Mouse (Mus musculus) stomach, embryonic 15.5 days (tissue): ENCODE data around the gene Apobec3. TPM values are rescaled to one million over a fixed set of nuclear protein-coding genes. Genes with fewer than 3 reads are reported as not detected.
A peak's percentile ranks its signal among the peaks of the same experiment; 100 is the strongest.

Experiments
- ATAC-seq: fragments of 200-750 bp; cut with Nextera tagmentation; 2 replicates; pipeline ENCODE4 v1.8.0; 2017; ENCODE audit warnings: low read depth, moderate number of reproducible peaks, moderate TSS enrichment; ENCODE audit not compliant: insufficient read depth, low FRiP score
- H3K27ac ChIP-seq: fragments of 300-500 bp; sonication (generic); 2 replicates; pipeline ENCODE4 v1.5.1; 2015; ENCODE audit warnings: mild to moderate bottlenecking, inconsistent platforms
- H3K27me3 ChIP-seq: fragments of 300-500 bp; sonication (generic); replicated peaks from 2 replicates; pipeline ENCODE4 v1.6.1; 2015; ENCODE audit warnings: inconsistent platforms
- H3K36me3 ChIP-seq: fragments of 300-500 bp; sonication (generic); 2 replicates; pipeline ENCODE4 v1.6.1; 2015; ENCODE audit warnings: inconsistent platforms
- H3K4me1 ChIP-seq: fragments of 300-500 bp; sonication (generic); 2 replicates; pipeline ENCODE4 v1.6.1; 2015; ENCODE audit warnings: inconsistent platforms
- H3K4me2 ChIP-seq: fragments of 300-500 bp; sonication (generic); 2 replicates; pipeline ENCODE4 v1.6.1; 2015; ENCODE audit warnings: mild to moderate bottlenecking, inconsistent platforms
- H3K4me3 ChIP-seq: fragments of 300-500 bp; sonication (generic); replicated peaks from 2 replicates; pipeline ENCODE4 v1.5.1; 2015; ENCODE audit warnings: inconsistent platforms
- H3K9ac ChIP-seq: fragments of 300-500 bp; sonication (generic); 2 replicates; pipeline ENCODE4 v1.6.1; 2015; ENCODE audit warnings: inconsistent platforms
- H3K9me3 ChIP-seq: fragments of 300-500 bp; sonication (generic); 2 replicates; pipeline ENCODE4 v1.6.1; 2016; ENCODE audit warnings: inconsistent platforms
- WGBS: fragments of 180-500 bp; shearing (Covaris S2); methylation state at CpG from one replicate; pipeline ENCODE4 v1.1.7; 2015; 5-methylcytosine and 5-hydroxymethylcytosine counted together
- polyA plus RNA-seq: library from polyadenylated mRNA; unstranded; fragments of >200 nt; fragmentation: Nextera tagmentation; extraction: Ambion mirVana; gene quantifications from 2 replicates; pipeline ENCODE4 v1.2.1, GENCODE M21; 2015

The Apobec3 gene
- polyA plus RNA-seq, 1 experiment from 2014 or later: 22.4 TPM

GRCm38 (mm10) chr15:79956559-79956958, 65.1 kb downstream of the Apobec3 start:
- no peak for ATAC-seq
- no peak overlapping the region for H3K4me3 ChIP-seq
- H3K27me3 ChIP-seq: no peaks in the 10 kb centered on the region
- H3K9ac ChIP-seq: no peak overlapping the region
- no peaks in the 10 kb centered on the region for H3K36me3 ChIP-seq
- H3K4me2 ChIP-seq: no peak overlapping the region
- no peaks in the 10 kb centered on the region for H3K9me3 ChIP-seq
- H3K4me1 ChIP-seq: peaks cover 13% of the 10 kb centered on the region; the same call in 1 of the 2 replicates
- no peak overlapping the region for H3K27ac ChIP-seq
- 65% methylated on average over 8 of the region's 8 CpGs for WGBS

DNA sequence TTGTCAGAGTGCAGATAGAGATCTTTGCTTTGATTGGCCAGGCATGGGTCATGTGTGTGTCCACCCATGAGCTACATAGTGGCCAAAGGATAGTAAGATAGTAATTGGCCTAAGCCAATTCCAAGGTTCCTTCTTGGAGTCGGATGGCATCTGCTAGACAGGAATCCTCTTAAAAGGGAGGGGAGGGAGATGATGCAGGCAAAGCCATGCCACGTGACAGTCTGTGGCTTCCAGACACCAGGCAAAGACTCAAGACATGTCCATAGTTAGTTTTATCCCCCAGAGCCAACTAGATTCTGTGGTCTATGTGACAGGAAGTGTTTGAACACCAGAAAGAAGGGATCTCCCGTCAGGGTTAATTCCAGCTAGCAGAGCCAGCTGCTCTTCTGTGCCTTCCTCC, 67.0 kb downstream of the Apobec3 start:
- Histone ChIP-seq H3K4me3 (no peak overlapping the region), H3K4me2 (no peak overlapping the region), H3K9ac (no peak overlapping the region), H3K9me3 (no peaks in the 10 kb centered on the region), H3K4me1 (no peaks in the 10 kb centered on the region), H3K27me3 (no peaks in the 10 kb centered on the region), H3K36me3 (no peaks in the 10 kb centered on the region), H3K27ac (no peak overlapping the region)
- no peak for ATAC-seq
- WGBS: 50% methylated on average over 3 of the region's 3 CpGs

DNA sequence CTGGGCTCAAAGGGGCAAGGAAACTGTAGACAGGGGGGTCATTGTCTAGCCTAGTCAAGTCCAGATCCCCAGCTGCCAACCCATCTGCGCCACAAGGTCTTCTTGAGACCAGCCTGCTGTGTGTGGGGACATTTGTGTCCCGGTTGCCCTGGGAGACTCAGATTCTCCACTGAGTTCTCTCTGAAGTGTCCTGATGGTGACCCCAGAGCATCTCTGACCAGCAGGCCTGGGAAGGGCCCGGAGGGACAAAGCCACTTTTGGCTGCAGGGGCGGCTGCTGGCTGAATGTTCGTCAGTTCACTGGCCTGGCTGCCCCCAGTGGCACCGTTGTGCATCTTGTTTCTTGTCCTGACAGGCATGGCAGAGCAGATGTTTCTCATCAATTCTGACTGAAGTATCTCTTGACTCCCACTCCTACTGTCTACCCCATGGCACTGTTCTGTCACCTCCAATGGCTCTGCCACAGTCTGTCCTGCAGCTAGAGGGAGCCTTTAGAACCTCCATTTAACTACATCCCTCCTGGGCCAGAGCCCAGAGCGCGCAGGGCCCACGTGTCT, 70.0 kb downstream of the Apobec3 start:
- no peak overlapping the region for H3K4me2 ChIP-seq
- no peaks in the 10 kb centered on the region for H3K27me3 ChIP-seq
- peak; percentile 44; the same call in 1 of the 2 replicates for ATAC-seq
- 58% methylated on average over 9 of the region's 9 CpGs for WGBS
- no peaks in the 10 kb centered on the region for H3K4me1 ChIP-seq
- H3K36me3 ChIP-seq: no peaks in the 10 kb centered on the region
- no peak overlapping the region for H3K27ac ChIP-seq
- H3K9ac ChIP-seq: no peak overlapping the region
- H3K4me3 ChIP-seq: no peak overlapping the region
- H3K9me3 ChIP-seq: no peaks in the 10 kb centered on the region

DNA sequence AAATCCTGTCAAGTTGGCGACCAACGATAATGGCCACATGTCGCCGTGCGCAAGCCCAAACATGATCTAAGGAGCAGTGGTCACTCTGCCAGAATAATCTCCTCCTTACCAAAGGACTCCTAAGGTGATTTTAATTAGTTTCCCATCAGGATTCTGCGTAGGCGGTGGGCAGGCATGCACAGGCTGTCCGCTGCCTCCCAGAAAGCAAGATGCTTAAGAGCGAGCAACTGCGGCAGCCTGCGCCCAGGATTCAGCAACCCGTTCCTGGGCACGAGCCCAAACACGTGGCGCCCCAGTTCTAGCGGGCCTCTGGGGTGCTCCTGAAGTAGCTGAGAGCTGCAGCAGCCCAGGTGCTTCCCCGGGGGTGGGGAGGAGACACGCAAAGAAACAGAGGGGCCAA, 71.2 kb downstream of the Apobec3 start:
- H3K27ac ChIP-seq: no peak overlapping the region
- no peak for ATAC-seq
- no peaks in the 10 kb centered on the region for H3K36me3 ChIP-seq
- H3K9me3 ChIP-seq: no peaks in the 10 kb centered on the region
- no peak overlapping the region for H3K9ac ChIP-seq
- no peak overlapping the region for H3K4me3 ChIP-seq
- WGBS: 85% methylated on average over 18 of the region's 18 CpGs
- H3K27me3 ChIP-seq: no peaks in the 10 kb centered on the region
- H3K4me2 ChIP-seq: no peak overlapping the region
- no peaks in the 10 kb centered on the region for H3K4me1 ChIP-seq

DNA sequence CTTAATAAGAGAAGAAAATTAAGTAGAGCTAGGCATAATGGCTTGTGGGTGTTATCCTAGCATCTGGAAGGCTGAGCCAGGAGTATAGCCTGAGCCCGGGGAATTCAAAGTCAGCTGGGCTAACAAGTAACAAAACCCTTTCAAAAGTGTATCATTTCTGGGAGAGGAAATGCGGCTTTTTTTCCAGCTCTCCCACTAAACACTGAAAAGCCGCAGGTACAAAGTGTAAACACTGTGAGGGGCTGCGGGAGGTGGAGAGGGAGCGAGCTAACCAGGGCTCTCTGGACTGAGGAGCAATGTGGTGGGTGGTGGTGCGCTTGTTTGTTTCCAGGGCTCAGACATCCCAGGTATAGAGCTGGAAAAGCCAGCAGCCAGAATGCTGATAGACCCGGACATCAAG, 72.9 kb downstream of the Apobec3 start:
- no peaks in the 10 kb centered on the region for H3K36me3 ChIP-seq
- WGBS: 58% methylated on average over 7 of the region's 7 CpGs
- H3K4me1 ChIP-seq: no peaks in the 10 kb centered on the region
- no peak overlapping the region for H3K27ac ChIP-seq
- H3K4me3 ChIP-seq: no peak overlapping the region
- no peak for ATAC-seq
- H3K9ac ChIP-seq: no peak overlapping the region
- H3K9me3 ChIP-seq: no peaks in the 10 kb centered on the region
- H3K4me2 ChIP-seq: no peak overlapping the region
- no peaks in the 10 kb centered on the region for H3K27me3 ChIP-seq

Other genes with a start within 250 kb of the Apobec3 start
- 1.3 and 1.4 TPM in 2 replicates for gene Fam227a, start 232.7 kb upstream of the Apobec3 start, polyA plus RNA-seq
- gene Cby1, start 232.5 kb upstream of the Apobec3 start, polyA plus RNA-seq: 41.4 and 42.2 TPM in 2 replicates
- gene Tomm22, start 220.8 kb upstream of the Apobec3 start, polyA plus RNA-seq: 227 and 254 TPM in 2 replicates
- gene Josd1, start 203.7 kb upstream of the Apobec3 start, polyA plus RNA-seq: 21.2 and 22.0 TPM in 2 replicates
- 28.2 and 29.3 TPM in 2 replicates for gene Gtpbp1, start 200.8 kb upstream of the Apobec3 start, polyA plus RNA-seq
- 4.9 and 5.1 TPM in 2 replicates for gene Sun2, start 149.1 kb upstream of the Apobec3 start, polyA plus RNA-seq
- 44.4 and 50.4 TPM in 2 replicates for gene Dnal4, start 113.8 kb upstream of the Apobec3 start, polyA plus RNA-seq
- 4.5 and 4.8 TPM in 2 replicates for gene Nptxr, start 86.9 kb upstream of the Apobec3 start, polyA plus RNA-seq
- gene Npcd, start 57.4 kb upstream of the Apobec3 start, polyA plus RNA-seq: not detected in 2 replicates
- 62.6 and 68.0 TPM in 2 replicates for gene Cbx6, start 57.0 kb upstream of the Apobec3 start, polyA plus RNA-seq
- 4.9 and 5.6 TPM in 2 replicates for gene Cbx7, start 79.5 kb downstream of the Apobec3 start, polyA plus RNA-seq
- 4.7 and 4.8 TPM in 2 replicates for gene Pdgfb, start 123.3 kb downstream of the Apobec3 start, polyA plus RNA-seq
- 32.8 and 34.7 TPM in 2 replicates for gene Syngr1, start 199.7 kb downstream of the Apobec3 start, polyA plus RNA-seq
- gene Rpl3, start 200.2 kb downstream of the Apobec3 start, polyA plus RNA-seq: 883 and 1,069 TPM in 2 replicates
- 29.5 and 33.2 TPM in 2 replicates for gene Tab1, start 241.5 kb downstream of the Apobec3 start, polyA plus RNA-seq